ENCODE assay signal across 8 mouse cellular contexts in the genomic region with DNA sequence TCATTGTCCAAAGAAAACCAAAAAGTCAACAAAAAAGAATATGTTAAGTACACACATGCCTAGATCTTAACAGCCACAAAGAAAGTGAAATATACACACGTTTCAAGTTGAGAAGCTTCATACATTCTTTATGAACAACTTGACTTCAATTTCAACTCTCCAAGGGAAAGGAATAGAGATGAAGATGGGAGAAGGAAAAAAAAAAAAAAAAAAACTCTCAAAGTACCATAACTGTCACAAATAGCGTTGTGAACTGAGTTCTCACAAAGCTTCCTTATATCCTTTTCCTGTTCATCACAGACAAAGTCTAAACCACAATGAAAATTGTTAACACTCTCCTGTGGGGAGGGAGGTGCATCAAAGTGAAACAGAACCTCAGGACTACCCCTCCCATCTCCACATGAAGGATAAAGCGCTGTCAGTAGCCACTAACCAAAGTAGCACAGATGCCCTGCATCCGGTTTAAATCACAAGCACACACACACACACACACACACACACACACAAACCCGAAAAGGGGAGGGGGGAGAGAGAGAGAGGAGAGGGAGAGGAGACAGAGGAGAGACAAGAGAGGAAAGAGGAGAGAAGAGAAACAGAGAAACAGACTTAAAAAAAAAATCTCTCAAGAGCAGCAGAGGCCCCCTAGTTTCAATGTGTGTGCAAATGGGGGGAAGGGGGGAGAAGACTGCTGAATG. TPM values are rescaled to one million over a fixed set of nuclear protein-coding genes. Genes with fewer than 3 reads are reported as not detected.
DNase-seq lines count a peak whose midpoint lies in the region; ATAC-seq and TF ChIP-seq lines count a peak whose summit lies in the region.

No protein-coding gene starts in this region.

- peak overlapping the region; percentile 69 for H3K4me2 ChIP-seq in heart, embryonic 14.5 days (ENCODE audit: low read length)

- H3K27me3 ChIP-seq in C2C12 (ENCODE audit: control insufficient read depth, insufficient read depth, insufficient read length), result no peaks in the 10 kb centered on the region
- H3K27me3 ChIP-seq in heart, embryonic 14.5 days (ENCODE audit: control insufficient read depth, insufficient read depth, low read length), result no peaks in the 10 kb centered on the region

- H3K9ac ChIP-seq in heart, embryonic 14.5 days (ENCODE audit: low read length), result peak overlapping the region; percentile 93

- peak overlapping the region; percentile 83 for H3K4me3 ChIP-seq in C2C12 (ENCODE audit: insufficient read depth, poor library complexity, severe bottlenecking)
- peak overlapping the region; percentile 92 to 96 for H3K4me3 ChIP-seq in heart, embryonic 14.5 days (ENCODE audit: control insufficient read depth in 1 of 2, insufficient read depth in 1 of 2, low read depth in 1 of 2, low read length in 2 of 2)

- DNase-seq in Muller cell, postnatal 12 days (ENCODE audit: inconsistent ontology term), result peak; percentile 69
- peak; percentile 14 to 35 for DNase-seq in kidney, postnatal 25 days
- DNase-seq in lung, postnatal 4 days, result peak; percentile 25 to 45
- peak; percentile 6 for DNase-seq in right cerebral cortex, postnatal 4 days
- DNase-seq in frontal cortex, postnatal 25 days (ENCODE audit: low spot score in 2 of 2), result no peak

- H3ac ChIP-seq in C2C12 (ENCODE audit: control insufficient read depth, insufficient read length, low read depth), result peak overlapping the region; percentile 98

- H3K79me2 ChIP-seq in C2C12 (ENCODE audit: control insufficient read depth, insufficient read depth), result peaks cover 64% of the 10 kb centered on the region

- peaks cover 4 to 10% of the 10 kb centered on the region in 2 experiments; a peak in 2 of 4 replicates for H3K4me1 ChIP-seq in heart, embryonic 14.5 days (ENCODE audit: control insufficient read depth in 2 of 2, insufficient read depth in 2 of 2, low read length in 2 of 2)

- no peak for TF ChIP-seq CTCF in C2C12 (IDR thresholded peaks at IDR 0.05; ENCODE audit: control insufficient read depth, insufficient read depth, insufficient read length)

- peaks cover 21% of the 10 kb centered on the region for H3K79me3 ChIP-seq in C2C12 (ENCODE audit: low read depth)

- 2% methylated on average over 5 of the region's 5 CpGs for WGBS in heart, embryonic 14.5 days

- no peaks in the 10 kb centered on the region for H3K36me3 ChIP-seq in C2C12 (ENCODE audit: control insufficient read depth, insufficient read depth)
- H3K36me3 ChIP-seq in heart, embryonic 14.5 days (ENCODE audit: control insufficient read depth, insufficient read depth, low read length), result no peaks in the 10 kb centered on the region

- H3K9me3 ChIP-seq in heart, embryonic 14.5 days (ENCODE audit: control insufficient read depth, low read length), result no peaks in the 10 kb centered on the region

- peak; percentile 27 for ATAC-seq in common myeloid progenitor, adult 5-6 weeks (replicated peaks; ENCODE audit: low read depth, poor library complexity, severe bottlenecking)
- no peak for ATAC-seq in heart, embryonic 14.5 days (ENCODE audit: insufficient number of reproducible peaks, insufficient read depth, low FRiP score, low read depth)

- peak overlapping the region; percentile 99 to 100 for H3K27ac ChIP-seq in heart, embryonic 14.5 days (replicated peaks in 1 of 2; ENCODE audit: control insufficient read depth in 1 of 2, insufficient read depth in 1 of 2, low read depth in 2 of 2, low read length in 2 of 2)

TF ChIP-seq in C2C12, 6 proteins besides CTCF, POLR2A, EP300 and RAD21:
- TF ChIP-seq MYOD1 (IDR thresholded peaks at IDR 0.05; ENCODE audit: control insufficient read depth, insufficient read length, low read depth) (no peak), MYOG (IDR thresholded peaks at IDR 0.05; ENCODE audit: control insufficient read depth, extremely low read depth, insufficient read length) (no peak), MAX (IDR thresholded peaks at IDR 0.05) (no peak), USF1 (IDR thresholded peaks at IDR 0.05; ENCODE audit: low read depth) (no peak), FOSL1 (IDR thresholded peaks at IDR 0.05; ENCODE audit: insufficient read depth, low read length, poor library complexity, severe bottlenecking) (no peak), CEBPB (IDR thresholded peaks at IDR 0.05; ENCODE audit: low read depth) (no peak)

RNA-seq across cellular contexts. Expression of a gene that starts 1.2 kb away (rescaled TPM):
- polyA plus RNA-seq in C2C12 (2012; fragmentation: generic; extraction: Trizol), result 0.70 TPM
- 6.6 and 9.9 TPM in 2 replicates for total RNA-seq in common myeloid progenitor, adult 5-6 weeks (2017)
- polyA plus RNA-seq in heart, embryonic 14.5 days (2014; fragmentation: Nextera tagmentation; extraction: Ambion mirVana), result 7.3 and 7.4 TPM in 2 replicates

Comparison
In these comparisons a context has a peak if more than half of its experiments do, and no peak if none do; other contexts are left out.
1. DNase-seq: peak in Muller cell, postnatal 12 days (single experiment), kidney, postnatal 25 days (2 of 2), lung, postnatal 4 days (2 of 2) and right cerebral cortex, postnatal 4 days (single experiment); none in frontal cortex, postnatal 25 days (0 of 2).